ENCODE assay signal across 9 mouse cellular contexts in genomic region chr1:135847139-135847562, GRCm38 (mm10). TPM values are rescaled to one million over a fixed set of nuclear protein-coding genes. Genes with fewer than 3 reads are reported as not detected.
DNase-seq lines count a peak whose midpoint lies in the region; ATAC-seq and TF ChIP-seq lines count a peak whose summit lies in the region.
"Had no signal": no experiment of that assay in that cellular context is flagged by ENCODE, and none has a peak within 500 bp of the region (broad histone marks: within the 10 kb centered on the region; RNA-seq: fewer than 3 reads in every experiment).

No protein-coding gene starts in this region.

- H3K4me1 ChIP-seq in heart, embryonic 10.5 days, result peaks cover 89% of the 10 kb centered on the region
- peaks cover 96% of the 10 kb centered on the region for H3K4me1 ChIP-seq in heart, embryonic 12.5 days (replicated peaks)
- 0 out of 2 replicates have a peak, but pooled peaks cover under 1% of the 10 kb centered on the region for H3K4me1 ChIP-seq in limb, embryonic 11.5 days (ENCODE audit: control insufficient read depth, insufficient read depth, low read length)

- peaks cover 94% of the 10 kb centered on the region for H3K79me2 ChIP-seq in C2C12 (ENCODE audit: control insufficient read depth, insufficient read depth)

- no peaks in the 10 kb centered on the region for H3K9me3 ChIP-seq in heart, embryonic 10.5 days
- H3K9me3 ChIP-seq in heart, embryonic 12.5 days (replicated peaks), result no peaks in the 10 kb centered on the region
- H3K9me3 ChIP-seq in limb, embryonic 11.5 days (ENCODE audit: control insufficient read depth, low read length), result no peaks in the 10 kb centered on the region
- H3K9me3 ChIP-seq: lung, embryonic 15.5 days had no signal

- H3K27ac ChIP-seq in heart, embryonic 10.5 days, result 0 out of 2 replicates have a peak overlapping the region, but pooled peaks have one; percentile 47
- no peak overlapping the region for H3K27ac ChIP-seq in heart, embryonic 12.5 days (ENCODE audit: poor library complexity, severe bottlenecking)
- H3K27ac ChIP-seq in limb, embryonic 11.5 days (replicated peaks; ENCODE audit: low read depth, low read length), result no peak overlapping the region
- H3K27ac ChIP-seq: lung, embryonic 15.5 days had no signal

- H3K79me3 ChIP-seq in C2C12 (ENCODE audit: low read depth), result peaks cover 50% of the 10 kb centered on the region

- H3K36me3 ChIP-seq in heart, embryonic 10.5 days, result peaks cover 98% of the 10 kb centered on the region
- peaks cover 98% of the 10 kb centered on the region for H3K36me3 ChIP-seq in heart, embryonic 12.5 days
- peaks cover 41% of the 10 kb centered on the region for H3K36me3 ChIP-seq in C2C12 (ENCODE audit: control insufficient read depth, insufficient read depth)
- no peaks in the 10 kb centered on the region for H3K36me3 ChIP-seq in limb, embryonic 11.5 days (ENCODE audit: control insufficient read depth, insufficient read depth, low read length)
- H3K36me3 ChIP-seq: lung, embryonic 15.5 days had no signal

- H3K9ac ChIP-seq in heart, embryonic 12.5 days, result no peak overlapping the region
- H3K9ac ChIP-seq in limb, embryonic 11.5 days (ENCODE audit: low read length), result no peak overlapping the region
- H3K9ac ChIP-seq: lung, embryonic 15.5 days had no signal

- peak; percentile 66 for TF ChIP-seq CTCF in C2C12 (IDR thresholded peaks at IDR 0.05; ENCODE audit: control insufficient read depth, insufficient read depth, insufficient read length)

- DNase-seq in heart, embryonic 10.5 days (ENCODE audit: low spot score), result no peak
- peak; percentile 71 for DNase-seq in adipocyte (ENCODE audit: low spot score)
- DNase-seq in limb, embryonic 11.5 days (ENCODE audit: low spot score), result peak; percentile 65
- peak; percentile 18 to 25 for DNase-seq in natural killer cell, adult 2 months (ENCODE audit: low spot score in 2 of 2)
- DNase-seq in frontal cortex, postnatal 25 days (ENCODE audit: low spot score in 2 of 2), result no peak

- 21% methylated on average over 6 of the region's 6 CpGs for WGBS in heart, embryonic 10.5 days
- 32% methylated on average over 6 of the region's 6 CpGs for WGBS in heart, embryonic 12.5 days
- WGBS in limb, embryonic 11.5 days, result 31% methylated on average over 6 of the region's 6 CpGs

- no peak overlapping the region for H3ac ChIP-seq in C2C12 (ENCODE audit: control insufficient read depth, insufficient read length, low read depth)

- ATAC-seq in heart, embryonic 12.5 days (ENCODE audit: insufficient number of reproducible peaks, low FRiP score), result no peak
- peak; percentile 68 for ATAC-seq in erythroblast, adult 5-6 weeks (replicated peaks; ENCODE audit: low FRiP score, poor library complexity, severe bottlenecking)
- no peak for ATAC-seq in limb, embryonic 11.5 days (ENCODE audit: insufficient number of reproducible peaks, low FRiP score, low TSS enrichment, low read depth)

- no peaks in the 10 kb centered on the region for H3K27me3 ChIP-seq in heart, embryonic 10.5 days (ENCODE audit: insufficient read depth, poor library complexity, severe bottlenecking)
- no peaks in the 10 kb centered on the region for H3K27me3 ChIP-seq in heart, embryonic 12.5 days (replicated peaks)
- H3K27me3 ChIP-seq in C2C12 (ENCODE audit: control insufficient read depth, insufficient read depth, insufficient read length), result no peaks in the 10 kb centered on the region
- no peaks in the 10 kb centered on the region for H3K27me3 ChIP-seq in limb, embryonic 11.5 days (ENCODE audit: control insufficient read depth, insufficient read depth, low read length)
- H3K27me3 ChIP-seq: lung, embryonic 15.5 days had no signal

- H3K4me2 ChIP-seq in heart, embryonic 12.5 days, result no peak overlapping the region
- H3K4me2 ChIP-seq in limb, embryonic 11.5 days (ENCODE audit: low read depth, severe bottlenecking), result no peak overlapping the region
- H3K4me2 ChIP-seq: lung, embryonic 15.5 days had no signal

- H3K4me3 ChIP-seq in heart, embryonic 10.5 days, result peak overlapping the region; percentile 22
- H3K4me3 ChIP-seq in heart, embryonic 12.5 days, result no peak overlapping the region
- H3K4me3 ChIP-seq in C2C12 (ENCODE audit: insufficient read depth, poor library complexity, severe bottlenecking), result peak overlapping the region; percentile 28
- H3K4me3 ChIP-seq in limb, embryonic 11.5 days (ENCODE audit: low read depth, low read length), result no peak overlapping the region
- H3K4me3 ChIP-seq: lung, embryonic 15.5 days had no signal

TF ChIP-seq in C2C12, 6 proteins besides CTCF, POLR2A, EP300 and RAD21:
- TF ChIP-seq MYOG (IDR thresholded peaks at IDR 0.05; ENCODE audit: control insufficient read depth, extremely low read depth, insufficient read length), result no peak
- no peak for TF ChIP-seq CEBPB (IDR thresholded peaks at IDR 0.05; ENCODE audit: low read depth)
- no peak for TF ChIP-seq FOSL1 (IDR thresholded peaks at IDR 0.05; ENCODE audit: insufficient read depth, low read length, poor library complexity, severe bottlenecking)
- TF ChIP-seq MAX (IDR thresholded peaks at IDR 0.05), result no peak

RNA-seq across cellular contexts. Expression of gene Tnnt2, which starts 11.0 kb away (rescaled TPM):
- polyA plus RNA-seq in heart, embryonic 10.5 days (2016; fragmentation: Nextera tagmentation; extraction: Ambion mirVana), result 2,168 and 3,634 TPM in 2 replicates
- 5,319 and 5,490 TPM in 2 replicates for polyA plus RNA-seq in heart, embryonic 12.5 days (2016; fragmentation: Nextera tagmentation; extraction: Ambion mirVana)
- polyA plus RNA-seq in C2C12 (2012; fragmentation: generic; extraction: Trizol), result 167 TPM
- not detected in 2 replicates for total RNA-seq in erythroblast, adult 5-6 weeks (2015; ENCODE audit: low replicate concordance)
- total RNA-seq in erythroblast, adult 5-6 weeks (2017; ENCODE audit: low replicate concordance), result not detected in 2 replicates
- polyA plus RNA-seq in limb, embryonic 11.5 days (2014; fragmentation: Nextera tagmentation; extraction: Ambion mirVana), result 6.0 and 7.3 TPM in 2 replicates

RNA-seq across cellular contexts. Expression of gene Lad1, which starts 28.8 kb away (rescaled TPM):
- 3.3 and 6.8 TPM in 2 replicates for polyA plus RNA-seq in heart, embryonic 10.5 days (2016; fragmentation: Nextera tagmentation; extraction: Ambion mirVana)
- polyA plus RNA-seq in heart, embryonic 12.5 days (2016; fragmentation: Nextera tagmentation; extraction: Ambion mirVana), result 3.0 and 3.3 TPM in 2 replicates
- polyA plus RNA-seq in C2C12 (2012; fragmentation: generic; extraction: Trizol), result 0.48 TPM
- not detected in 2 replicates for total RNA-seq in erythroblast, adult 5-6 weeks (2015; ENCODE audit: low replicate concordance)
- total RNA-seq in erythroblast, adult 5-6 weeks (2017; ENCODE audit: low replicate concordance), result not detected in 2 replicates
- 4.5 TPM in 2 replicates for polyA plus RNA-seq in limb, embryonic 11.5 days (2014; fragmentation: Nextera tagmentation; extraction: Ambion mirVana)

Comparison
In these comparisons a context has a peak if more than half of its experiments do, and no peak if none do; other contexts are left out.
1. H3K4me3 ChIP-seq: peak in heart, embryonic 10.5 days (single experiment) and C2C12 (single experiment); none in heart, embryonic 12.5 days (single experiment) and limb, embryonic 11.5 days (single experiment).
2. DNase-seq: peak in adipocyte (single experiment), limb, embryonic 11.5 days (single experiment) and natural killer cell, adult 2 months (2 of 2); none in heart, embryonic 10.5 days (single experiment) and frontal cortex, postnatal 25 days (0 of 2).
3. RNA of gene Tnnt2, which starts 11.0 kb away (polyA plus RNA-seq): 5,319 to 5,490 TPM in heart, embryonic 12.5 days, 2,168 to 3,634 TPM in heart, embryonic 10.5 days and 167 TPM in C2C12 (single experiment); 6.0 to 7.3 TPM in limb, embryonic 11.5 days; every median in the first group is over 10 times any median in the second.